Mouse (Mus musculus) liver, embryonic 15.5 days (tissue): ENCODE measurements around the gene Abhd14b. TPM values are rescaled to one million over a fixed set of nuclear protein-coding genes. Genes with fewer than 3 reads are reported as not detected.
"Not testable (repeated sequence)": the region's sequence is repeated elsewhere in the genome, so short reads cannot be mapped to it uniquely, and the experiment has no call there.

Source experiments
- ATAC-seq: fragments of 200-750 bp; cut with Nextera tagmentation; 2 replicates; pipeline ENCODE4 v1.8.0; 2017; ENCODE audit warnings: moderate number of reproducible peaks, mild to moderate bottlenecking, moderate library complexity; ENCODE audit not compliant: insufficient read depth
- H3K27ac ChIP-seq: fragments of 300-500 bp; sonication (generic); replicated peaks from 2 replicates; pipeline ENCODE4 v1.5.1; 2015; ENCODE audit warnings: mild to moderate bottlenecking, inconsistent platforms
- H3K27me3 ChIP-seq: fragments of 300-500 bp; sonication (generic); 2 replicates; pipeline ENCODE4 v1.6.1; 2015; ENCODE audit warnings: mild to moderate bottlenecking, inconsistent platforms
- H3K36me3 ChIP-seq: fragments of 300-500 bp; sonication (generic); replicated peaks from 2 replicates; pipeline ENCODE4 v1.6.1; 2015; ENCODE audit warnings: moderate library complexity, mild to moderate bottlenecking, inconsistent platforms
- H3K4me1 ChIP-seq: fragments of 300-500 bp; sonication (generic); replicated peaks from 2 replicates; pipeline ENCODE4 v1.6.1; 2015; ENCODE audit warnings: inconsistent platforms
- H3K4me2 ChIP-seq: fragments of 300-500 bp; sonication (generic); 2 replicates; pipeline ENCODE4 v1.6.1; 2015; ENCODE audit warnings: moderate library complexity, mild to moderate bottlenecking, inconsistent platforms
- H3K4me3 ChIP-seq: fragments of 300-500 bp; sonication (generic); replicated peaks from 2 replicates; pipeline ENCODE4 v1.5.1; 2015; ENCODE audit warnings: mild to moderate bottlenecking, inconsistent platforms
- H3K9ac ChIP-seq: fragments of 300-500 bp; sonication (generic); 2 replicates; pipeline ENCODE4 v1.6.1; 2015; ENCODE audit warnings: moderate library complexity, mild to moderate bottlenecking, inconsistent platforms
- H3K9me3 ChIP-seq: fragments of 300-500 bp; sonication (generic); replicated peaks from 2 replicates; pipeline ENCODE4 v1.6.1; 2016; ENCODE audit warnings: inconsistent platforms
- WGBS: fragments of 180-500 bp; shearing (Covaris S2); methylation state at CpG from one replicate; pipeline ENCODE4 v1.1.7; 2015; ENCODE audit warnings: mixed read lengths; ENCODE audit not compliant: insufficient replicate concordance; 5-methylcytosine and 5-hydroxymethylcytosine counted together
- polyA plus RNA-seq: library from polyadenylated mRNA; unstranded; fragments of >200 nt; fragmentation: Nextera tagmentation; extraction: Ambion mirVana; gene quantifications from 2 replicates; pipeline ENCODE4 v1.2.1, GENCODE M21; 2015

Gene Abhd14b
- polyA plus RNA-seq, 1 experiment from 2014 or later = 29.0 TPM

GRCm38 (mm10) chr9:106476924-106477484, 29.7 kb downstream of the Abhd14b start, which contains the start of gene Parp3:
Parp3 (minus strand) TSS chr9:106476949.
- Histone ChIP-seq H3K36me3 (peaks cover 18% of the 10 kb centered on the region; the same call in 1 of the 2 replicates), H3K27ac (peak within 1 kb of the TSS; percentile 14), H3K4me3 (peak within 1 kb of the TSS; percentile 68), H3K9me3 (no peaks in the 10 kb centered on the region), H3K4me2 (peak within 1 kb of the TSS; percentile 96), H3K27me3 (no peaks in the 10 kb centered on the region), H3K4me1 (peaks cover 43% of the 10 kb centered on the region), H3K9ac (peak within 1 kb of the TSS; percentile 47)
- WGBS = under 1% methylated on average over 41 of the region's 41 CpGs
- ATAC-seq = peak; percentile 99

- 1% methylated on average over 16 of the region's 16 CpGs for WGBS
- H3K4me2 ChIP-seq = peak overlapping the region; percentile 96
- ATAC-seq = no peak
- peaks cover 43% of the 10 kb centered on the region for H3K4me1 ChIP-seq
- no peaks in the 10 kb centered on the region for H3K9me3 ChIP-seq
- H3K9ac ChIP-seq = peak overlapping the region; percentile 47
- H3K27ac ChIP-seq = peak overlapping the region; percentile 6; the same call in 1 of the 2 replicates
- H3K4me3 ChIP-seq = peak overlapping the region; percentile 68
- H3K27me3 ChIP-seq = no peaks in the 10 kb centered on the region
- peaks cover 21% of the 10 kb centered on the region for H3K36me3 ChIP-seq
These were observed 30.4 kb downstream of the Abhd14b start for GRCm38 (mm10) chr9:106477649-106478048.

- no peaks in the 10 kb centered on the region for H3K9me3 ChIP-seq
- 64% methylated on average over 9 of the region's 9 CpGs for WGBS
- no peaks in the 10 kb centered on the region for H3K27me3 ChIP-seq
- ATAC-seq = no peak
- H3K36me3 ChIP-seq = peaks cover 25% of the 10 kb centered on the region
- H3K4me2 ChIP-seq = peak overlapping the region; percentile 96
- peaks cover 43% of the 10 kb centered on the region for H3K4me1 ChIP-seq
- peak overlapping the region; percentile 68 for H3K4me3 ChIP-seq
- H3K9ac ChIP-seq = peak overlapping the region; percentile 47
- no peak overlapping the region for H3K27ac ChIP-seq
These were observed 30.8 kb downstream of the Abhd14b start for GRCm38 (mm10) chr9:106478101-106478500.

DNA sequence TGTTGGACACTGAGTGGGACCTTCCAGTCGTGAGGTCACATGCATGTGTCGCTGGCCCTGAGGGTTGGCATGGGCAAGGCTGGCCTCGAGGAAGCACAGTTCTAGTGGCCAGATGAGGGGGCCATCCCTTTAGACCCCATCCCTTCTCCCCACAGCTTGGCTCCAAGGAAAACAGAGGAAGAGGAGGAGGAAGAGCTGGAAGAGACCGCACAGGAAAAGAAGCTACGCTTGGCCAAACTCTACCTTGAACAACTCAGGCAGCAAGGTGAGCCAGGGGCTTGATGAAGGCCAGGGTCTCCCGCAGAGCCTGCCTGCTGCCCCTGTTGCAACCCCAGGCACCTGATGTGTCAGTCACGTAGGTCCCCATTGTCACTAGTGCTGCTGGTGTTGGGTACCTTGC, 33.3 kb downstream of the Abhd14b start:
- Histone ChIP-seq H3K36me3 (peaks cover 47% of the 10 kb centered on the region), H3K4me3 (no peak overlapping the region), H3K9me3 (no peaks in the 10 kb centered on the region), H3K9ac (no peak overlapping the region), H3K4me2 (no peak overlapping the region), H3K4me1 (peaks cover 25% of the 10 kb centered on the region), H3K27ac (no peak overlapping the region), H3K27me3 (no peaks in the 10 kb centered on the region)
- ATAC-seq = no peak
- 74% methylated on average over 7 of the region's 7 CpGs for WGBS

- Histone ChIP-seq H3K4me1 (peaks cover 20% of the 10 kb centered on the region), H3K36me3 (peaks cover 49% of the 10 kb centered on the region), H3K4me2 (no peak overlapping the region), H3K9me3 (no peaks in the 10 kb centered on the region), H3K27ac (no peak overlapping the region), H3K9ac (no peak overlapping the region), H3K27me3 (no peaks in the 10 kb centered on the region), H3K4me3 (no peak overlapping the region)
- WGBS = 69% methylated on average over 15 of the region's 15 CpGs
- ATAC-seq = no peak
These were observed 33.8 kb downstream of the Abhd14b start for GRCm38 (mm10) chr9:106481075-106481474.

DNA sequence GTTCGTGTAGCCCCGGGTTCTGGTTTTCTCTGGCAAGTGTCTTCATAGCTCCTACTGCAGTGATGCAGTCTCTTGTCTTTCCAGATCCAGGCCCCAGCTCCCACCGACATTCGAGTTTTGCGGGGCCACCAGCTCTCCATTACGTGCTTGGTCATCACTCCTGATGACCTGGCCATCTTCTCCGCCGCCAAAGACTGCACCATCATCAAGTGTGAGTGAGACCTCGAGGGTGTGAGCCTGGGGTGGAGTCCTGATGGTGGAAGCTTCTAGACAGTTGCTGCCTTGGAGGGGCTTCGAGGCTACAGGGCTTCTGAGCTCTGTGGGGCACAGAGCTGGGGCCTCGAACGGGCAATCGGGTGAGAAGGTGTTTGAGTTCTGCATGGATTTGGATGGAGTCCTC, 34.4 kb downstream of the Abhd14b start:
- peaks cover 14% of the 10 kb centered on the region for H3K4me1 ChIP-seq
- H3K36me3 ChIP-seq = peaks cover 51% of the 10 kb centered on the region
- H3K27ac ChIP-seq = no peak overlapping the region
- H3K4me2 ChIP-seq = no peak overlapping the region
- WGBS = 76% methylated on average over 13 of the region's 13 CpGs
- H3K9me3 ChIP-seq = no peaks in the 10 kb centered on the region
- H3K9ac ChIP-seq = no peak overlapping the region
- ATAC-seq = no peak
- H3K4me3 ChIP-seq = no peak overlapping the region
- H3K27me3 ChIP-seq = no peaks in the 10 kb centered on the region

DNA sequence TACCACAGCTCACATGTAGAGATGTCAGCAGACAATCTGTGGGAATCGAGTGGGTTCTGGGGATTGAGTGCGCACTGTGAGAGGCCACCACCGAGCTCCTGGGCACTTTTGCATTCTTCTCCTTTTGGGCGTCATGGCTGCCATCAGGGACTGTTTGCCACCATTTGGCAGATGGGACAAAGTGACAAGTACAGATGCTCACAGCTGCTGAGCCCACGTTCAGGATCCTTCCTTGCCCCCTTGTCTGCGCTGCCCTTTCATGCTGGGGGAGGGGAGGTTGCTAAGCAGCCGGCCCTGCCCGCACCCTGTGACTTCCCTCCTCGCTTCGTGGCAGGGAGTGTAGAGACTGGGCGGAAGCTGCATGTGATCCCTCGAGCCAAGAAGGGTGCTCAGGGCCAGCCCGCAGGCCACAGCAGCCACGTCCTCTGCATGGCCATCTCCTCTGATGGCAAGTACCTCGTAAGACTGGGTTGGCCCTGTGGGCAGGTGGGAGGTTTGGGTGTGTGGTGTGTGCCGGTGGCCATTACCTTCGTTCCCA, 35.4 kb downstream of the Abhd14b start:
- 72% methylated on average over 17 of the region's 17 CpGs for WGBS
- Histone ChIP-seq H3K9ac (no peak overlapping the region), H3K4me3 (no peak overlapping the region), H3K9me3 (no peaks in the 10 kb centered on the region), H3K4me1 (peaks cover 7% of the 10 kb centered on the region), H3K4me2 (no peak overlapping the region), H3K36me3 (peaks cover 51% of the 10 kb centered on the region), H3K27ac (no peak overlapping the region), H3K27me3 (no peaks in the 10 kb centered on the region)
- ATAC-seq = no peak

- Histone ChIP-seq H3K27ac (no peak overlapping the region), H3K9me3 (no peaks in the 10 kb centered on the region), H3K36me3 (peaks cover 51% of the 10 kb centered on the region), H3K9ac (no peak overlapping the region), H3K4me2 (no peak overlapping the region), H3K27me3 (no peaks in the 10 kb centered on the region), H3K4me1 (peaks cover 2% of the 10 kb centered on the region), H3K4me3 (no peak overlapping the region)
- WGBS = 81% methylated on average over 10 of the region's 10 CpGs
- no peak for ATAC-seq
These were observed 35.9 kb downstream of the Abhd14b start for GRCm38 (mm10) chr9:106483136-106483535.

GRCm38 (mm10) chr9:106483606-106484005, 36.3 kb downstream of the Abhd14b start:
- H3K27ac ChIP-seq = no peak overlapping the region
- no peak for ATAC-seq
- H3K4me3 ChIP-seq = no peak overlapping the region
- no peaks in the 10 kb centered on the region for H3K9me3 ChIP-seq
- WGBS = 79% methylated on average over 17 of the region's 17 CpGs
- no peaks in the 10 kb centered on the region for H3K4me1 ChIP-seq
- H3K36me3 ChIP-seq = peaks cover 51% of the 10 kb centered on the region
- H3K9ac ChIP-seq = no peak overlapping the region
- no peaks in the 10 kb centered on the region for H3K27me3 ChIP-seq
- H3K4me2 ChIP-seq = no peak overlapping the region

- no peak overlapping the region for H3K4me2 ChIP-seq
- no peaks in the 10 kb centered on the region for H3K9me3 ChIP-seq
- H3K4me1 ChIP-seq = no peaks in the 10 kb centered on the region
- H3K27me3 ChIP-seq = no peaks in the 10 kb centered on the region
- H3K4me3 ChIP-seq = no peak overlapping the region
- H3K36me3 ChIP-seq = peaks cover 51% of the 10 kb centered on the region
- 80% methylated on average over 10 of the region's 10 CpGs for WGBS
- no peak overlapping the region for H3K27ac ChIP-seq
- ATAC-seq = no peak
- H3K9ac ChIP-seq = no peak overlapping the region
These were observed 37.8 kb downstream of the Abhd14b start for GRCm38 (mm10) chr9:106485076-106485475.

GRCm38 (mm10) chr9:106487602-106488001, 40.3 kb downstream of the Abhd14b start:
- H3K9me3 ChIP-seq, H3K4me2 ChIP-seq, ATAC-seq, H3K27me3 ChIP-seq, H3K9ac ChIP-seq, H3K4me1 ChIP-seq, H3K27ac ChIP-seq, H3K4me3 ChIP-seq: not testable (repeated sequence)
- 60% methylated on average over 6 of the region's 6 CpGs for WGBS
- peaks cover 30% of the 10 kb centered on the region for H3K36me3 ChIP-seq

DNA sequence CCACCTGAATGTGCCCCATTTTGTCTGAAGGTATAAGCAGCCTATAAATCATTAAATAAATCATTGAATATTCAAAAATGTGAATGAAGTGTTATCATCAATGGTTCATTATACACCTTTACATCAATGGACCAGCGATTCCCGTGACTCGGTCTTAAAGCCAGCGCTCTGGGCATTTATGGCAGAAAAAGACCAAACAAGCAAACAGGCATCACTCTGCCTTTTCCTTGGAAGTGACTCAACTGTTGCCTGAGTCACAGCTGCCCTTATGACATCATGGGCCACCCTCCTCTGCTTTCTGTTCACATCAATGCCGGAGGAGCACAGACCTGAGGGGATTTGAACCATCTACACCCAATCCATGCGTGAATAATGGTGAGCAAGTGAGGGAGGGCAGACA, 52.4 kb downstream of the Abhd14b start, which contains the start of gene Iqcf1:
Gene Iqcf1 (plus strand): TSS at position 301 of the 400 bp plus-strand sequence.
- Histone ChIP-seq H3K4me2 (no peak within 1 kb of the TSS), H3K27me3 (no peaks in the 10 kb centered on the region), H3K9me3 (no peaks in the 10 kb centered on the region), H3K36me3 (no peaks in the 10 kb centered on the region), H3K4me3 (no peak within 1 kb of the TSS), H3K4me1 (no peaks in the 10 kb centered on the region), H3K27ac (no peak within 1 kb of the TSS), H3K9ac (no peak within 1 kb of the TSS)
- WGBS = 81% methylated on average over 6 of the region's 6 CpGs
- ATAC-seq = no peak
